Mouse (Mus musculus): ENCODE data around the gene Gm47841. TPM values are rescaled to one million over a fixed set of nuclear protein-coding genes. Genes with fewer than 3 reads are reported as not detected.

The Gm47841 gene
- polyA plus RNA-seq, 1 experiment from 2014 or later, result not detected

- Histone ChIP-seq H3K4me2 (ENCODE audit: low read depth, low read length) (no peak overlapping the region), H3K36me3 (replicated peaks; ENCODE audit: insufficient read depth, low read length) (no peaks in the 10 kb centered on the region), H3K4me3 (ENCODE audit: low read depth, low read length) (no peak overlapping the region), H3K9me3 (ENCODE audit: low read length) (no peaks in the 10 kb centered on the region), H3K27ac (ENCODE audit: low read depth) (no peak overlapping the region), H3K9ac (replicated peaks) (no peak overlapping the region), H3K4me1 (ENCODE audit: insufficient read depth) (peaks cover 6% of the 10 kb centered on the region; the same call in 1 of the 2 replicates), H3K27me3 (ENCODE audit: insufficient read depth, low read length) (peaks cover 12% of the 10 kb centered on the region)
- 66% methylated on average over 5 of the region's 5 CpGs for WGBS (ENCODE audit: insufficient replicate concordance)
- ATAC-seq, result no peak
- no peak for DNase-seq
- TF ChIP-seq CTCF (IDR thresholded peaks at IDR 0.05; ENCODE audit: low read depth), result no peak
- TF ChIP-seq EP300 (IDR thresholded peaks at IDR 0.05; ENCODE audit: low read depth), result no peak
Observed at GRCm38 (mm10) chr15:101075656-101076055, 28.5 kb upstream of the Gm47841 start.

- H3K4me3 ChIP-seq (ENCODE audit: low read depth, low read length), result no peak overlapping the region
- H3K4me2 ChIP-seq (ENCODE audit: low read depth, low read length), result no peak overlapping the region
- no peak for ATAC-seq
- peaks cover 11% of the 10 kb centered on the region for H3K27me3 ChIP-seq (ENCODE audit: insufficient read depth, low read length)
- 78% methylated on average over 4 of the region's 4 CpGs for WGBS (ENCODE audit: insufficient replicate concordance)
- no peak overlapping the region for H3K9ac ChIP-seq (replicated peaks)
- no peak overlapping the region for H3K27ac ChIP-seq (ENCODE audit: low read depth)
- no peaks in the 10 kb centered on the region for H3K36me3 ChIP-seq (replicated peaks; ENCODE audit: insufficient read depth, low read length)
- TF ChIP-seq EP300 (IDR thresholded peaks at IDR 0.05; ENCODE audit: low read depth) (no peak), CTCF (IDR thresholded peaks at IDR 0.05; ENCODE audit: low read depth) (no peak)
- H3K4me1 ChIP-seq (ENCODE audit: insufficient read depth), result peaks cover 8% of the 10 kb centered on the region; the same call in 1 of the 2 replicates
- H3K9me3 ChIP-seq (ENCODE audit: low read length), result no peaks in the 10 kb centered on the region
- DNase-seq, result no peak
Observed at GRCm38 (mm10) chr15:101075150-101075549, 28.0 kb upstream of the Gm47841 start.

- peaks cover 16% of the 10 kb centered on the region; the same call in 1 of the 2 replicates for H3K4me1 ChIP-seq (ENCODE audit: insufficient read depth)
- no peak for ATAC-seq
- no peak overlapping the region for H3K4me2 ChIP-seq (ENCODE audit: low read depth, low read length)
- no peak for DNase-seq
- H3K27ac ChIP-seq (ENCODE audit: low read depth), result no peak overlapping the region
- H3K9me3 ChIP-seq (ENCODE audit: low read length), result no peaks in the 10 kb centered on the region
- no peak for TF ChIP-seq CTCF (IDR thresholded peaks at IDR 0.05; ENCODE audit: low read depth)
- no peak for TF ChIP-seq EP300 (IDR thresholded peaks at IDR 0.05; ENCODE audit: low read depth)
- no peak overlapping the region for H3K9ac ChIP-seq (replicated peaks)
- H3K4me3 ChIP-seq (ENCODE audit: low read depth, low read length), result no peak overlapping the region
- 78% methylated on average over 5 of the region's 5 CpGs for WGBS (ENCODE audit: insufficient replicate concordance)
- peaks cover 11% of the 10 kb centered on the region for H3K27me3 ChIP-seq (ENCODE audit: insufficient read depth, low read length)
- H3K36me3 ChIP-seq (replicated peaks; ENCODE audit: insufficient read depth, low read length), result no peaks in the 10 kb centered on the region
Observed at GRCm38 (mm10) chr15:101074067-101074466, 26.9 kb upstream of the Gm47841 start.

DNA sequence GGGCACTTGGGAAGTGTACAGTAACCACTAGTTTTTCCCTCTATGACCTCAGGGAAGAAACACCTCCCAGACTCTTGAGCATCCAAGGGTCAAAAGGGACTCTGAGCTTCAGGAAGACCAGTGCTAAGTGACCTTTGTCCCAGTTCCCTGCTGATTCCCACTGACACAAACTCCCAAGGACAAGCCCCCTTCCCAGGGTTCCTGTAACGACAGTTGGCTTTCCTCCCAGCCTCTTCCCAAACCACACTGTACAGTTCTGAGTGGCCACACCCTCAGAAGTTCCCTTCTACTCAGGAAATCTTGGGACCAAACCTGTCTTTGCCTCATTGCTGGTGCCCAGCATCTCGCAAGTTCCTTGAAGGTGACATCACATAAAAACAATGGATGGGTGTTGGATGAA lies 25.5 kb upstream of the Gm47841 start:
- H3K9ac ChIP-seq (replicated peaks), result no peak overlapping the region
- no peak overlapping the region for H3K4me3 ChIP-seq (ENCODE audit: low read depth, low read length)
- no peak for DNase-seq
- H3K36me3 ChIP-seq (replicated peaks; ENCODE audit: insufficient read depth, low read length), result no peaks in the 10 kb centered on the region
- H3K9me3 ChIP-seq (ENCODE audit: low read length), result no peaks in the 10 kb centered on the region
- no peak overlapping the region for H3K4me2 ChIP-seq (ENCODE audit: low read depth, low read length)
- TF ChIP-seq CTCF (IDR thresholded peaks at IDR 0.05; ENCODE audit: low read depth) (no peak), EP300 (IDR thresholded peaks at IDR 0.05; ENCODE audit: low read depth) (no peak)
- H3K27me3 ChIP-seq (ENCODE audit: insufficient read depth, low read length), result peaks cover 6% of the 10 kb centered on the region
- H3K27ac ChIP-seq (ENCODE audit: low read depth), result no peak overlapping the region
- WGBS (ENCODE audit: insufficient replicate concordance), result 54% methylated on average over 2 of the region's 2 CpGs
- H3K4me1 ChIP-seq (ENCODE audit: insufficient read depth), result peaks cover 17% of the 10 kb centered on the region; the same call in 1 of the 2 replicates
- ATAC-seq, result no peak

DNA sequence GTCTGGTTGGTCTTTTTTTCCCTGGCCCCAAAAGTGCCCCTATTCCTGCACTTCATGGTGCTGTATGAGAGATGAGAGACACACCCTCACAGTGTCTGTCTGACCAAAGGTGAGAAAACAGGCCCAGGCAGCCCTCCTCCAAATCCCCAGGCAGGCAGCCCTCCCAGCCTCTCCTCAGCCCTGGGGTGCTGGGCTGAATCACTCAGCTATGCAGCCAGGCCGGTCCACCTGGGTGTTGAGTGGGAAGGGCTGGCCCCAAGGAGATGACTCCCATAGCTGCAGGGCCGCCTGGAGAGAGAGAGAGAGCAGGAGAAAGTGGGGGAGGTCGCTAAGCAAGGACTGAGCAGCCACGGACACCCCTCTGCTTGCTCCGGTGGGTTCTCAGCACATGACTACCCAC lies 23.6 kb upstream of the Gm47841 start:
- no peaks in the 10 kb centered on the region for H3K9me3 ChIP-seq (ENCODE audit: low read length)
- no peak overlapping the region for H3K4me3 ChIP-seq (ENCODE audit: low read depth, low read length)
- 39% methylated on average over 5 of the region's 5 CpGs for WGBS (ENCODE audit: insufficient replicate concordance)
- H3K4me2 ChIP-seq (ENCODE audit: low read depth, low read length), result no peak overlapping the region
- H3K27ac ChIP-seq (ENCODE audit: low read depth), result no peak overlapping the region
- no peaks in the 10 kb centered on the region for H3K36me3 ChIP-seq (replicated peaks; ENCODE audit: insufficient read depth, low read length)
- no peak overlapping the region; the same call in 1 of the 2 replicates for H3K9ac ChIP-seq (replicated peaks)
- no peaks in the 10 kb centered on the region for H3K27me3 ChIP-seq (ENCODE audit: insufficient read depth, low read length)
- peaks cover 17% of the 10 kb centered on the region; the same call in 1 of the 2 replicates for H3K4me1 ChIP-seq (ENCODE audit: insufficient read depth)
- no peak for DNase-seq
- no peak for TF ChIP-seq CTCF (IDR thresholded peaks at IDR 0.05; ENCODE audit: low read depth)
- TF ChIP-seq EP300 (IDR thresholded peaks at IDR 0.05; ENCODE audit: low read depth), result no peak
- no peak for ATAC-seq

- Histone ChIP-seq H3K4me3 (ENCODE audit: low read depth, low read length) (no peak overlapping the region), H3K4me2 (ENCODE audit: low read depth, low read length) (no peak overlapping the region), H3K9me3 (ENCODE audit: low read length) (no peaks in the 10 kb centered on the region), H3K4me1 (ENCODE audit: insufficient read depth) (peaks cover 17% of the 10 kb centered on the region; the same call in 1 of the 2 replicates), H3K36me3 (replicated peaks; ENCODE audit: insufficient read depth, low read length) (no peaks in the 10 kb centered on the region), H3K9ac (replicated peaks) (no peak overlapping the region), H3K27me3 (ENCODE audit: insufficient read depth, low read length) (no peaks in the 10 kb centered on the region), H3K27ac (ENCODE audit: low read depth) (no peak overlapping the region)
- DNase-seq (no peak), ATAC-seq (0 out of 2 replicates have a peak, but pooled peaks have one; percentile 21)
- WGBS (ENCODE audit: insufficient replicate concordance), result 49% methylated on average over 9 of the region's 9 CpGs
- TF ChIP-seq CTCF (IDR thresholded peaks at IDR 0.05; ENCODE audit: low read depth) (no peak), EP300 (IDR thresholded peaks at IDR 0.05; ENCODE audit: low read depth) (no peak)
Observed at GRCm38 (mm10) chr15:101069641-101070190, 22.5 kb upstream of the Gm47841 start.
